Mouse (Mus musculus) heart, postnatal 14 days (tissue): ENCODE results near the gene Sumo2. TPM values are rescaled to one million over a fixed set of nuclear protein-coding genes. Genes with fewer than 3 reads are reported as not detected.
"Not testable (repeated sequence)": the region's sequence is repeated elsewhere in the genome, so short reads cannot be mapped to it uniquely, and the experiment has no call there.

Experiments
- DNase-seq, 2 experiments: peaks; one replicate each; pipeline ENCODE4 v3.0.0; 2021 to 2022
- intact Hi-C: fragments of 180-260 bp; cut with DNase I; formaldehyde crosslinking; loops from one replicate; pipeline ENCODE4 v1.15.1; 2025
- total RNA-seq, 2 experiments: library from RNA; stranded (reverse); gene quantifications; 2 replicates each; pipeline ENCODE4 v1.2.3; 2021

The Sumo2 gene
- total RNA-seq, 2 experiments from 2014 or later = 165 to 189 TPM

DNA sequence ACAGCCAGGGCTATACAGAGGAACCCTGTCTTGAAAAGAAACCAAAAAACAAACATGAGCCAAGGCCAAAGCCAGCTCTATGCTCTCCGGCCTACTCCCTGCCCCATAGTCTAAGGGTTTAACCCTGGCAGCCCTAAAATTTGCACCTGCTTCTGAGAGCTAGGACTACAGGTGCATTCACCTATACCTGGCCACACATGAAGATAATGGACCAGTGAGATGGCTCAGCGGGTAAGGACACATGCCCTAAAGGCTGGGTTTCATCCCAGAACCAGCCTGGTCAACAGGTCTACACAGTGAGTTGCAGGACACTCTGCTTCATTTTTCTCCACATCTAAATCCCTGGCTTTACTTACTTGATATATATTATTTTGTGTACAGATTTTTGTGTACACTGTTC, 13.8 kb downstream of the Sumo2 start:
- intact Hi-C loops = no loop called here
- no peak for DNase-seq

DNA sequence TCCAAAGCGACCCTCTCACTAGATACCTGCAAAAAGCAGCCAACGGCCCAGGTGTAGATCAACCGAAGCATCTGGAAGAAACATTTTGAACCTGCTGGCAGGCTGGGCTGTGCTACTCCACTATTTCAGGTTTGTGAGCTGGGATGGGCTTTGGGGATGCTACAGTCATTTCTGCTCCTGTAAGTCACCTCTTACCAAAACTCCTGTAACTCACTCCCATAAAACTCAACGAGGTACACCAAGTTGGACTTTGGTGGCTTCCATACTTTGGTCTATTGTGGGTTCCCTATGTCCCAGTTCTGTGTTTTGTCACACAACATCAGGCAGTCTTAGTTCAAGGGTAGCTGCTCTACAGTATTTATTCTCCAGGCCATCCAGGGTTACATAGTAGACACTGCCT, 15.0 kb downstream of the Sumo2 start:
- no peak for DNase-seq
- intact Hi-C loops = no loop called here

- intact Hi-C loops = no loop called here
- DNase-seq = no peak
These were observed 15.9 kb downstream of the Sumo2 start for GRCm38 (mm10) chr11:115520218-115520617.

GRCm38 (mm10) chr11:115519581-115519980, 16.5 kb downstream of the Sumo2 start:
- intact Hi-C loops = no loop called here
- DNase-seq = no peak

DNA sequence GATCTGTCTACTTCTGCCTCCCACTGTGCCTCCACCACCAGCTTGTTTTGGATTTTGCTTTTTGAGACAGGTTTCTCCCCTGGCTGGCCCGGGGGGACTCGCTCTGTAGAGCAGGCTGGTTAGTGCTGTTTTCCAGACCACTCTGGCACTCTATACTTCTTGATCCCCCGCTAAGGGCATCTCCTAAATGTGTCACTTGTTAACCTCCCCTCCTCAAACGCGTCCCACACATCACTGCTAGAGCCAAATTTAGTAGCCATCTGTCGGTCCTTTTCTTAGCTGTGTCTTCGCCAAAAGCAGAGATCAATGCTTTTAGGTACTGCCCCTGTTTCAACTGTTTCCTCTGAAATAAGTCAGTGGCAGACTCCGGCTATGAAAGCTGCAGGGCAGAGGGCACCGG, 17.4 kb downstream of the Sumo2 start:
- intact Hi-C loops = no loop called here
- DNase-seq = no peak

GRCm38 (mm10) chr11:115516942-115517341, 19.1 kb downstream of the Sumo2 start:
- intact Hi-C loops = no loop called here
- DNase-seq = no peak

GRCm38 (mm10) chr11:115515021-115515420, 21.1 kb downstream of the Sumo2 start:
- intact Hi-C loops = no loop called here

GRCm38 (mm10) chr11:115514238-115514663, 21.8 kb downstream of the Sumo2 start, which contains the start of gene Jpt1:
TSS of gene Jpt1 (minus strand) at chr11:115514387.
- intact Hi-C loops = loop anchor here (1.0 kb wide), 1 partner anchor 22 kb away; the partner anchor contains the start of gene Sumo2
- DNase-seq = peak; percentile 95 to 97

More at GRCm38 (mm10) chr11:115515021-115515420, 21.1 kb downstream of the Sumo2 start:
- no peak for DNase-seq

DNA sequence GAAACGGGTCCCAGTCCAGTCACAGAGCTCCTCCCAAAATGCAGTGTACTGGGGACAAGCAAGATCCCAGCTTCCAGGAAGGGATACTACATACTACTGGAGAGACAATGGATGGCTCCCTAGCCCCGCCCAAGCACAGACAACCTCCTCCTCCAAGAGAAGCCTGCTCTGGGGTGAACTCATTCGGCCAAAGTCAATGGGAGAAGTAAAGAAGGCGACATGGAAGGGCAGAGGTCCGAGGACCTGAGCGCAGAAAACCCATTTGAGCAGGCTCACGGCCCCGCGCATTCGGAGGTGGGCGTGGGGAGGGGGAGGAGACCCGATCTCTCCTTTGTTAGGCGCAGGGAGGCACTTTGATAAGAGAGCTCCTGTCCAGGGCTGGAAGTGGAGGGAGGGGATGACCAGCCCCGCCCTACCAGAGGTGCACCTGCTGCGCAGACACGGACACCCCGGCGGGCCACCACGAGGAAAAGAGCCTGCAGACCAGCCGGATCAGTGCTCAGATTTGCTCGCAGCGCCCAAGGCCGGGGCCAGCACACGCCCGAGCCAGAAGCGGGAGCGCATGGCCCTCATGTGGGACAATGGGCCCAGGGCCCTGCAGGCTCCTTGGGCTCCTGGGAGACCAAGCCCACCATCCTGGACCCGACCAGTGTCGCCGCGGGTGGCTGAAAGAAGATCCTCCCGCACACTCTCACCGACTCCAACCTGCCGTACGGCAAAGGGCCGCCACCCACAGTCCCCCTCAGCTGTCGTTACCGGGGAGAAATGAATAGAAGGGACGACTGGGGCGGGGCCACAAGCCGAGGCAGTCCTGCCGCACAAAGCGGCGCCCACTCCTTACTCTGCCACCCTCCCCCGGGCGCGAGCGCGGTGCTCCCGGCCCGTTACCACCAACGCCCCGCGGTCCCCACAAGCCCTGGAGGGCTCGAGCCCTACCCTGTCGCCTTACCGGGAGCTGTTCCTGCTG, 22.5 kb downstream of the Sumo2 start:
- peak; percentile 45 to 54 for DNase-seq
- intact Hi-C loops = loop anchor here (1.0 kb wide), 1 partner anchor 23 kb away; the partner anchor contains the start of gene Sumo2

DNA sequence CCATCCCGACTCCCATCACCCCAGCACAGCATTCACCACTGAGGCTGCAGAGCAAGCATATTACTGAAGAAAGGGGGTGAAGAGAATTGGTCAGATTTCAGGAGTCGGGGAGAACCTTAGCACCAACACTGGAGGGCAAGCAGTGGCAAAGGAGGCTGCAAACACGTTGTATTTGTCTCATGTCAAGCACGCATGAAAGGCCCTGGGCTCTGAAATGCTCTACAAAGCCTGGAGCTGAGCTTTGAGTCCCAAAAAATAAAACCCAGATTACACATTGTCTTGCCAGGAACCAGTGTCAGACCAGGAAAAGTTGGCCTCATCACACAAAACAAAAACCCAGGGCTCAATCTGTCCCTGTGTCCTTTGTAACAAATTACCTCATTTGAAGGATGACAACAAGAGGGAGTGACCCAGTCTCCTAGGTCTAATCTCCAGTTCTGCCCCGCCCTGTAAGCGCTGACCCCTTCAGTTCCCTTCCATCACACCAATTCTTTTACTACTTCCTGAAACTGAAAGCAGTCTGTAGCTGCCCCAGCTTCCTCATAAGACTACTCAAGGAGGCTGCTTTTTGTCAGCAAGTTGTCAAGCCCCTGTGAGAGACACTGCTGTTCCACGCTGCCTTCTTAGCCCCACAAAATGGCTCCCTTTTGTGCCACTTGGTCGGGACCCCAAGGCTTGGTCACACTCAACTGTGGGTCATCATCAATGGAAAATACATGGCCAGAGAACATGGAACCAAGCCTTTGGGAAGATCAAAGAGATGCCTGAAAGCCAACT, 23.5 kb downstream of the Sumo2 start:
- peak in 1 of 2 experiments; percentile 41 for DNase-seq
- intact Hi-C loops = no loop called here

- intact Hi-C loops = no loop called here
- DNase-seq = no peak
These were observed 24.1 kb downstream of the Sumo2 start for GRCm38 (mm10) chr11:115512004-115512403.

- intact Hi-C loops = no loop called here
- DNase-seq = no peak
These were observed 25.0 kb downstream of the Sumo2 start for GRCm38 (mm10) chr11:115511121-115511520.

DNA sequence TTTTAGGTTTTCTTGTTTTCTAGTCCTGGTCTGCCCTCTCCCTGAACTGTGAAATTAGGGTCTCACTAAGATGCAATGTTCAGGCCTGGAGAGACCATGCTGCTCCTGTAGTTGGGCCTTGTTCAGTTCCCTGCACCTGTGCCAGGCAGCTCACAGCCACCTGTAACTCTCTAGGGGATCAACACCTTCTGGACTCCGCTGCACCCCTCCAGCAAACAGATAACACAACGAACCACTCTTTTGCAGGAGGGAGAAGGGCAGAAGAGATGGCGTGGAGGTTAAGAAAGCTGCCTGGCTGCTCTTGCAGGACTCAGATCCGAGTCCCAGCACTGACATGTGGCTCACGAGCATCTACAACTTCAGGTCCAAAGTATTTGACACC, 25.6 kb downstream of the Sumo2 start:
- DNase-seq = no peak
- intact Hi-C loops = no loop called here

- DNase-seq = peak in 1 of 2 experiments; percentile 37
- intact Hi-C loops = no loop called here
These were observed 26.1 kb downstream of the Sumo2 start for GRCm38 (mm10) chr11:115509773-115510506.

DNA sequence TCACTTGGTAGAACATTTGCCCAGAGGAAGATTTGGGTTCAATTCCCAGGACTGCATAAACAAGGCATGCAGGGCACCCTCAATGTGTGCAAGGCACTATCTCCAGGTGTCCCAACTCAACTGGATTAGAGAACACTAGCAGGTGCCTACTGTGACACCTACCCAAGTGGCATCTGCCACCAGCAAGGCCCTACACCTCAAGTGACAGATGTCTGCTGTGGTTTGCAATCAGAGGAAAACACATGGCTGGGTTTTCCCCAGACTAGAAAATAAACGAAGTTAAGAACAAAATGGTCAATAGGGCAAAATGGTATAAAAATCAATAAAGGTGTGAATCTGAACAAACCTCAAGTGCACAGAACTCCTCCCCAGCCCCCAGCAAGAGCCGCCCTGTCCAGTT, 28.0 kb downstream of the Sumo2 start:
- intact Hi-C loops = no loop called here
- no peak for DNase-seq

- DNase-seq = no peak
- intact Hi-C loops = no loop called here
These were observed 29.5 kb downstream of the Sumo2 start for GRCm38 (mm10) chr11:115506586-115506985.

GRCm38 (mm10) chr11:115502636-115503035, 33.4 kb downstream of the Sumo2 start:
- DNase-seq = no peak
- intact Hi-C loops = no loop called here

- DNase-seq, intact Hi-C loops: not testable (repeated sequence)
These were observed 39.5 kb downstream of the Sumo2 start for GRCm38 (mm10) chr11:115496559-115496958.

DNA sequence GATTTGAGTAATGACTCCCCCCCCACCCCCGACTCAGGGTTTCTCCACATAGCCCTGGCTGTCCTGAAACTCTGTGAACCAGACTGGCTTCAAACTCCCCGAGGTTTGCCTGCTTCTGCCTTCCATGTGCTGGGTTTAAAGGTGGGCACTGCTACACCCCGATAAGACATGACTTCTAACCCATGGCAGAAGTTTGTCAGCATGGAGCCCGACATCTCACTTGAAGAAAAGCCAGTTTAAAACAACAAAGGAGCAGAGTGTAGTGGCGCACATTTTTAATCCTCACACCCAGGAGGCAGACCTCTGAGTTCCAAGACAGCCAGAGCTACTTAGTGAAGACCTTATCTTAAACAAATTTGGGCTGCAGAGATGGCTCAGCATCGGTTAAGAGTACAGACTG, 43.7 kb downstream of the Sumo2 start:
- intact Hi-C loops = loop anchor here (5.0 kb wide), 1 partner anchor 330 kb away; the partner anchor contains the start of gene Llgl2
- DNase-seq = no peak
